Mouse (Mus musculus) small intestine, adult 2 months (tissue): ENCODE results near the gene Mlph. TPM values are rescaled to one million over a fixed set of nuclear protein-coding genes. Genes with fewer than 3 reads are reported as not detected.

Experiments used
- H3K27ac ChIP-seq: fragments of 200-500 bp; 2 replicates; pipeline ENCODE4 v1.5.1; 2012; ENCODE audit warnings: low read depth, low read length, control low read depth, inconsistent platforms; ENCODE audit not compliant: insufficient read depth
- H3K27me3 ChIP-seq: fragments of 200-500 bp; 2 replicates; pipeline ENCODE4 v1.6.1; 2012; ENCODE audit warnings: mild to moderate bottlenecking, moderate library complexity, low read length, inconsistent platforms; ENCODE audit not compliant: control insufficient read depth, insufficient read depth
- H3K36me3 ChIP-seq: fragments of 200-500 bp; 2 replicates; pipeline ENCODE4 v1.6.1; 2012; ENCODE audit warnings: mild to moderate bottlenecking, low read length, control low read depth, inconsistent platforms; ENCODE audit not compliant: control insufficient read depth, insufficient read depth
- H3K4me1 ChIP-seq: fragments of 200-500 bp; 2 replicates; pipeline ENCODE4 v1.6.1; 2012; ENCODE audit warnings: low read length, inconsistent platforms, mixed read lengths; ENCODE audit not compliant: control insufficient read depth, insufficient read depth, insufficient read length
- H3K4me3 ChIP-seq: fragments of 200-500 bp; 2 replicates; pipeline ENCODE4 v1.5.1; 2012; ENCODE audit warnings: low read depth, mild to moderate bottlenecking, control low read depth, inconsistent platforms, low read length, moderate library complexity
- CTCF ChIP-seq: fragments of 200-500 bp; IDR thresholded peaks from 2 replicates; pipeline ENCODE4 v1.5.1; 2012; ENCODE audit warnings: low read depth, mild to moderate bottlenecking, control low read depth, inconsistent platforms, low read length, moderate library complexity, mixed read lengths; ENCODE audit not compliant: insufficient replicate concordance, insufficient read length; ENCODE audit errors: extremely low read depth
- POLR2A ChIP-seq: fragments of 200-500 bp; IDR thresholded peaks from 2 replicates; pipeline ENCODE4 v1.6.1; 2012; ENCODE audit warnings: low read depth, mild to moderate bottlenecking, control low read depth, inconsistent platforms, low read length, moderate library complexity
- WGBS: fragments of 180-500 bp; shearing (Covaris S2); methylation state at CpG from one replicate; pipeline ENCODE4 v1.1.7; 2018; 5-methylcytosine and 5-hydroxymethylcytosine counted together
- polyA plus RNA-seq: library from polyadenylated mRNA; depleted of rRNA; stranded (reverse); fragments of >200 nt; gene quantifications from 2 replicates; pipeline ENCODE4 v1.2.3, GENCODE M21; 2012

Gene Mlph
- polyA plus RNA-seq, 1 experiment: 17.6 TPM

DNA sequence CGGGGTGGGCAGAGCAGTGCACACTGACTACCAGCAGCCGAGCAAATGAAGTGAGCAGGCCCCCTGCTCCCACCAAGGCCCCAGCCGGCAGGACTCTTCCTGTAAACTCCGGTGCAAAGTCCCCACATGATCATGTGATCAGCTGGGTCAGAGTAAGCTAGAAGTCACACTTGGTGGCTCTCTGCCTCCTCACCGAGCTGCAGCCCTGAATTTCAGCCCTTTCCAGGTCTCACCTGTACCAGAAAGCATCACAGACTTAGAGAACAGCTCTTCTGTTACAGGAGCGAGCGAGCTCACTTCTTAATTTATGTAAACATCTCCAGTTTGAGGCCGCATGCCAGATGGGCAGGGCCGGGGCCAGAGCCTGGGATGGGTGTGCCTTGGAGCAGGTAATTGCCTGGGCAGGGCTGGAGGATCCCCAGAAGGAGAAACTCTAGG, 54.5 kb downstream of the Mlph start, which contains the start of gene Rab17:
Gene Rab17 (minus strand): TSS at position 315 of the 438 bp plus-strand sequence.
- WGBS: 7% methylated on average over 9 of the region's 9 CpGs
- H3K4me3 ChIP-seq: peak within 1 kb of the TSS; percentile 79
- peaks cover 4% of the 10 kb centered on the region; the same call in 1 of the 2 replicates for H3K36me3 ChIP-seq
- peak within 1 kb of the TSS; percentile 89 for H3K27ac ChIP-seq
- no peak for TF ChIP-seq CTCF
- peak; percentile 57 for TF ChIP-seq POLR2A
- peaks cover 12% of the 10 kb centered on the region; the same call in 1 of the 2 replicates for H3K4me1 ChIP-seq
- no peaks in the 10 kb centered on the region for H3K27me3 ChIP-seq

DNA sequence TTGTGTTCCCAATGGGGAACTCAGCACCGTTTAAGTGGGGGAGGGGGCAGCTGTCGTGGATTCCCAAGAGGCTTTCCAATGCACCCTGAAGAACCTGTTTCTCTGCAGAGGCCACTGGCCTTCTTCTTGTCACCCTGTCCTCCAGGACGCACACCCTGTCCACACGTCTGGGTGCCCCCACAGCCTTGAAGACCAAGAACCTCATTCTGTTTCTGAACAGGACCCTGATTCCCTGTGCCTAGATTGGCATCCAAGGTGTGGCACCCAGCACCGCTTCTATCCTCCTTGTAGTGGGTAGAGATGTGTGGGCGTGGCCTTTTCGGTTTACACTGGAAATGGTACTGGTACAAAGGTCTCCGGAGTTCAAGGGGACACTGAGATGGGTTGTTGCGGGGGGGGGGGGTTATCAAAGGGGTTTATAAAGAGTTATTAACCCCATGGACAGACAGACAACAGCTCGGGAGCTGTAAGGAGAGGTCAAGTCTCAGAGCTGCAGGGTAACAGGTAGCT, 55.1 kb downstream of the Mlph start:
- peaks cover 12% of the 10 kb centered on the region; the same call in 1 of the 2 replicates for H3K4me1 ChIP-seq
- 22% methylated on average over 10 of the region's 10 CpGs for WGBS
- H3K27ac ChIP-seq: peak overlapping the region; percentile 89
- H3K4me3 ChIP-seq: peak overlapping the region; percentile 79
- TF ChIP-seq POLR2A (no peak; the same call in 1 of the 2 replicates), CTCF (no peak)
- peaks cover 4% of the 10 kb centered on the region; the same call in 1 of the 2 replicates for H3K36me3 ChIP-seq
- H3K27me3 ChIP-seq: no peaks in the 10 kb centered on the region

DNA sequence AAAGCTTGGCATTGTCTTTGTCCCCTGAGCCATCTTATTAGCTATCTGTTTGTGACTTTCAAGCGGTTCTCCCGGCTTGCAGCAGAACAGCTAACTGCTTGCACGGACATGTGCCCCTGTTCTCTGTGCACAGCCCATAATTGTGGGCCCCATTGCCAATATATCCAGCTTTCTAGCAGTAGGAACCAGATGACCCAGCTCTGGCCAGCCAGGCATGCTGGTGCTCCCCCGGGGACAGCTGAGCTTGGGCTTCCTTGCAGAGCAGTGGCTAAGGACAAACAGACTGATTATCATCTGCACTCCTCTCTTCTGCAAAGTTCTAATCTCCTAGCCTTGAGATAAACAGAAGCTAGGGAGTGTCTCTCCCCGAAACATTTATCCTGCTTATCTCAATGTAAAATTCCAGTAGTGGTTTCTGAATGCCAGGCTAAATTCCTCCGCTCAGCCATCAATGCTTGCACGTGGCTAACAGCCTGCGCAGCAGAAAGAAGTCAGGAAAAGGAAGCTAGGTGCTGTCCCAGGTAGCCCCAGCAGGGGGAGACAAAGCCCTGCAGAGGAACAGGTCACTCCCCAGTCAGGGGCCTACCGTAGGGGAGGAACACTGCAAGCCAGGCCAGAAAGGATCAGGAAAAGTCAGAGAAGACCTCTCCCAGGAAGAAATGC, 58.2 kb downstream of the Mlph start:
- no peaks in the 10 kb centered on the region for H3K27me3 ChIP-seq
- H3K4me1 ChIP-seq: peaks cover 2% of the 10 kb centered on the region; the same call in 1 of the 2 replicates
- H3K27ac ChIP-seq: no peak overlapping the region
- no peak overlapping the region for H3K4me3 ChIP-seq
- WGBS: 28% methylated on average over 9 of the region's 9 CpGs
- H3K36me3 ChIP-seq: no peaks in the 10 kb centered on the region
- TF ChIP-seq CTCF (peak; percentile 99), POLR2A (no peak)

DNA sequence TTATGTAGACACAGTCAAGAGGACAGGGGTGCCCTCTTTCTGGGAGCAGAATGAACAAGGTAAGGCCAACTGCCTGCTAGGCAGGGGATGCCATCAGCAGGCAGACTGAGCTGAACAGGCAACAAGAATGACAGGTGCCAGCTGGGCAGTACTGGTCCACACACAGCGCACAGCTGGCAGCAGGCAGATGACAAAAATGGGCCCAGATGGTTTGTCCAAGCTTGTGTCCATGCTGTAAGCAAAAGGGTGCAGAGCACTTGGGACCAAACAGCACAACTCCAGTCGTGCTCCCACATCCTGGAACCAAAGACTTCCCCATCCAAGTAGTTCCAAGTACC, 58.7 kb downstream of the Mlph start:
- Histone ChIP-seq H3K36me3 (no peaks in the 10 kb centered on the region), H3K4me1 (peaks cover 2% of the 10 kb centered on the region; the same call in 1 of the 2 replicates), H3K27me3 (no peaks in the 10 kb centered on the region), H3K4me3 (no peak overlapping the region), H3K27ac (no peak overlapping the region)
- 85% methylated on average over 2 of the region's 2 CpGs for WGBS
- TF ChIP-seq CTCF (no peak), POLR2A (no peak)

GRCm38 (mm10) chr1:90974906-90975649, 60.2 kb downstream of the Mlph start:
- Histone ChIP-seq H3K27ac (no peak overlapping the region), H3K4me1 (peaks cover 2% of the 10 kb centered on the region; the same call in 1 of the 2 replicates), H3K27me3 (no peaks in the 10 kb centered on the region), H3K36me3 (no peaks in the 10 kb centered on the region), H3K4me3 (no peak overlapping the region)
- no peak for TF ChIP-seq CTCF
- no peak for TF ChIP-seq POLR2A
- WGBS: 65% methylated on average over 12 of the region's 12 CpGs

DNA sequence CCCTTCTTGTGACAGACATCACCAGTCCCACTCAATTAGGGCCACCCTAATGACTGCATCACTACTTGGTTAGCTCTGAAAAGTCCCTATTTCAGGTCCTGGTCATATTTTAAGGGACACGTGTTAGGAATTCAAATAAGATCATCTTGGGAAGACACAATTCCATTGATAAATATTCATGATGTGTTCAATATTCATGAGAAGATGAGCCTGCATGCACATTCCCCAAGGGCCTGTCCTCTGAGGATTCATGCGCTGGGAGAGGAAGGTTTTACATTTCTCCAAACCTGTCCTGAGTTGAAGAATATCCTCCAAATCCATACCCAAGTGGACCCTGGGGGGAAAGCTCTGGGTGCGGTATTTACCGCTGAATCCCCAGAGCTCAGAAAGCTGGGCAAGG, 61.1 kb downstream of the Mlph start:
- Histone ChIP-seq H3K4me3 (no peak overlapping the region), H3K27me3 (no peaks in the 10 kb centered on the region), H3K4me1 (no peaks in the 10 kb centered on the region), H3K27ac (no peak overlapping the region), H3K36me3 (no peaks in the 10 kb centered on the region)
- TF ChIP-seq CTCF (no peak), POLR2A (no peak)
- 96% methylated on average over 4 of the region's 4 CpGs for WGBS
